Mouse (Mus musculus): ENCODE measurements around the gene Zfp839.

Zfp839 gene

DNA sequence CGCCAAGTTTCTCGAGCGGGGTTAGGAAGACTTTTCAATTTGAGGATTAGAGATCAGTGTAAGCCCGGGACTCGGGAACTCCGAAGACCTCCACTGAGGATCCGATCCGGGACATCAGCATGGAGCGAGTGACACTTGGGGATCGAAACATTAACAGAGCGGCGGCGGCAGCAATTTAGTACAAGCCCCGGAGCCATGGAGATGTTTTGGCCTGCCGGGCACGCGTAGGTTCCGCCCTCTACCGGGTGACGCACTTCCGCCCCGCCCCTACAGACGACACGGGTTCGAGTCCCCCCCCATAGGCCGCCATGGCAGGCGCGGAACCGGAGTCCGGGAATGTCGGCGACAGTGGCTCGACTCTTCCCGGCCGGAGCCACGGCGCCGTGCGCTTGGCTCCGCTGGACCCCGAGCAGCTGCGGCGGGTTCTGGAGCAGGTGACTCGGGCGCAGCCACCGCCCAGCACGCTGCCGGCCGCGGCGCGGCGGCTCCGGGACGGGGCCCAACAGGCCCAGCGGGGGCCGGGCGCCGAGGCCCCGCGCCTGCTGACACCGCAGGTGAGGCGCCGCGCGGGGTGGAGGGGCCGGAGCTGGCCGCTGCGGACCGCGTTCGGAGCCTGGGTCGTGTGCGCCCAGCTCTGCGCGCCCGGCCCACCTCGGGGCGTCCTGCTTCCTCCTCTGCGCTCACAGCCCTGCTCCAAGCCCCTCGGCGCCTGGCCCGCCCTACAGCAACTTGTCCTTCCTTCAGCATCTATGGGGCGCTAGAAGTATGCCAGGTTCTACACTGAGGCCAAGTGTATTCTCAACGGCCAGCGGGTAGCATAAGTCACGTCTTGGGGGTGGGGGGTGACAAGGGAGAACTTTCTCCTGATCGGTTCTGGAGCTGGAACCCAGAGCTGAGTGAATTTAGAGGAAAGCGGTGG is at the start of gene Zfp839:
Gene Zfp839, plus strand, starts transcription at position 244 of the 919 bp plus-strand sequence.
- DNase-seq (ENCODE audit: low read depth, low spot score) = peak; percentile 86

DNA sequence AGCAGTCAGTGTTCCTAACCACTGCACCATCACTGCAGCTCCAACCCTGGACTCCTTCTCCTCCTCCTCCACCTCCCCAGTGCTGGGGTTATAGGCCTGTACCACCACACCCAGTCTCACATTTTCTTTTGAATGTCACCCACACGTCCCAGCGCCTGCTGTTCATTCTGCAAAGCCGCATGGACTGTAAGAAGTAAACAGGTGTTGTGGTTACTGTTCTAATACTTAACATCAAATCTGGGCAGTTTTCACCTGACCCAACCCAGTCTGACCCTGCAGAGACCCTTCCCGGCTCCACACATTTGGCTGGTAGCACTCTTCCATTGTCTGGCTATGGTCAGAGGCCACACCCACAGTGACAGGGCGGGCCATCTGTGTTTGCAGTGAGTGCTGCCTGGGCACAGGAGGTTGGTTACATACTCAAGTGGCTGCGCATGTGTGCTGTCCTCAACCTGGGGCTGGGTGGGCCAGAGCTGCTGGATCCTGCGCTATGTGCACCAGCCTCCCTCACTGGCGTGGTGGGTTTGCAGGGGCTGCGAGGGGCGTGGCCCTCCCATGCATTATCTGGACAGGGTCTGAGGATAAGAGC is 48.1 kb upstream of the Zfp839 start:
- peak; percentile 63 for DNase-seq (ENCODE audit: low read depth, low spot score)

DNA sequence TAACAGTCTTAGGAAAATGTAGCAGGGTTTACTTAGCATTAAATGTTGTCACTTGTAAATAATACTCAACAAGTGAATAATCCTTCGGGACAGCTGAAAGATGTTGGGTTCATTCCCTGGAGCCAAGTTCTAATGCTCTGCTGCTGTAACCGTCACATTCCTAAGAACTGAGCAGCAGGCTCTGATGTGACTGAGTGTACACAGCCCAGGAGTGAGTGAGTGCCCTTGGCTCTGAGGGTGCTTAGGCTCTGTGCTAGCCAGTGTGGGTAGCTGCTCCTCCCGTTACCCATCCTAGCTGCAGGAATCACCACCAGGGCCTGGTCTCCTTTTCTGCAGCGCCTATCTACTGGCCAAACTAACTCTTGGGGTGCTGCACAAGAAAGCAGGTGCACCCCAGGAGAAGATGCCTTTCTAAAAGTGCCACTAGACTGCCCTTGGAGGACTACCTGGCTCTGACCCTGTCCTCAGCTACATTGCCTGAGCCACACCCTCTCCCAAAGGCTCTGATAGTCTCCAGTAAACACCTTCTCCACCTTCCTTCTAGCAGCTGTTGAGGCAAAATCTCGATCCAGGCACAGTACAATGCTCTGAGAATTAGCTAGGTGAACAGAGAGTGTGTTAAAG is 47.3 kb upstream of the Zfp839 start:
- no peak for DNase-seq (ENCODE audit: low read depth, low spot score)

GRCm38 (mm10) chr12:110804261-110804660 is 45.8 kb upstream of the Zfp839 start:
- peak; percentile 31 for DNase-seq (ENCODE audit: low read depth, low spot score)

DNA sequence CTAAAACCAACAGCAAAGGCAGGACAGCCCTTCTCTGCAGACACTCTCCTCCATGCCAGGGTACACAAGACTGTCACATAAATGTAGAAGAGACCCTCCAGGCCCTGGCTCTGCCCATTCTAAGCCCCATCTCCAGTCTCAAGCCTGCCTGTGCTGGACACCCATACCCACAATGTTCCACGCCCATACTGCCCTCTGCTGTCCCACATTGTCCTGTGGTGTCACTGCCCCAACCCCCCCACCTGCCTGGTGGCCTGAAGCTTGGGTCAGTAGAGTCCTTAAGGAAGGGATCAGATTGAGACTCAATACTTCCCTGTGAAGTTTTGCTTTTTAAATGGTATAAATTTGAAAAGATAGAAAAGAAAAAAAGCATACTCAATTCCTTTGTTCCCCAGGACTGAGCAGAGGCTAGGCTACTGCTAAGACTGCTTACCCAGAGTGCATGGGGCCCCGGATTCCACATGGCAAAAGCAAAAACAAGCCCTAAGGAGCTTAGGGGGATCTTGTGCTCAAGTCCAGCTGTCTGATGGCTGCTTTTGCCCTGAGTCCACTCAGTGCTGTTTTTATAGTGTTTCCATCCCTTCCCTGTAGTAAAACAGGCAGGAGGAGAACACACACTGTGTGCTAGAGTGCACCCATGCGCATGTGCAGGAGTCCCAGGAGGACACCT is 43.6 kb upstream of the Zfp839 start:
- no peak for DNase-seq (ENCODE audit: low read depth, low spot score)

DNA sequence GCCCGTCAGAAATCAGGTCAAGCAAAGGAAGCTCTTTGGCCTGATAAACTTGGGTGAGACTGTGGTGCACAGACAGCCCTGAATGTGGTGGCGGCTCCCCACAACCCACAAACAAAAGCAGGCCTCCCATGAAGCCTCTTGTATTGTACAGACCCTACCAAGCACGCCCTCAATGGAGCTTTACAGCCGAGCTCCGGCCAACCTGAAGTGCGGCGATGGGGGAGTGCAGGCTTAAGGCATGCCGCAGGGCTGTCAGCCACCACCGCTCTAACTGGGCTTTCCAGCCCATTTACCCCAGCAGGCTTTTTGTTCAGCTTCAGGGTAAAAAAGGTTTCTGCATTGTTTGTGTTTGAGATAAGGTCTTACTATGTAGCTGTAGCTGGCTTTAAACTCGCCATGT is 41.6 kb upstream of the Zfp839 start:
- no peak for DNase-seq (ENCODE audit: low read depth, low spot score)

- DNase-seq (ENCODE audit: low read depth, low spot score) = no peak
Observed at GRCm38 (mm10) chr12:110808848-110809247, 41.2 kb upstream of the Zfp839 start.

- no peak for DNase-seq (ENCODE audit: low read depth, low spot score)
Observed at GRCm38 (mm10) chr12:110813132-110813531, 36.9 kb upstream of the Zfp839 start.

- DNase-seq (ENCODE audit: low read depth, low spot score) = no peak
Observed at GRCm38 (mm10) chr12:110813624-110814023, 36.4 kb upstream of the Zfp839 start.

- DNase-seq (ENCODE audit: low read depth, low spot score) = no peak
Observed at GRCm38 (mm10) chr12:110814924-110815323, 35.1 kb upstream of the Zfp839 start.

- no peak for DNase-seq (ENCODE audit: low read depth, low spot score)
Observed at GRCm38 (mm10) chr12:110816833-110817232, 33.2 kb upstream of the Zfp839 start.

GRCm38 (mm10) chr12:110819367-110819766 is 30.7 kb upstream of the Zfp839 start:
- no peak for DNase-seq (ENCODE audit: low read depth, low spot score)

DNA sequence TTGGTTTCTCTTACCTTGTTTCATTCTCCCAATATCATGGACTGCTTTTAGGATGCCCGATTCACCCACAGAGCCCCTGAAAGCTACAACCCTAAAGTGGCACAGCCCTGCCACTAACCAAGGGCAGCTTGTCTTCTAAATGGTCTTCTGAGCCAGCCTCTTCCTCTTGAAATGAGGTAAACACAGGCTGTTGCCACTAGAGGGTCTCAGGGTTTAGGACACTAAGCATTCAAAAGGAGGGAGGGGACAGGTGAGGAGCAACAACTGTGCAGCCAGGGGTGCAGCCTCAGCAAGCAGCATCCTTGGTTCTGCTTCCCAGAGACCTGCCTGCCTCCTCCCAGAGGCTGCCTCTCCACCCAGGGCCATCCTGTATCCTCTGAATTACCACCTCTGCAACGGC is 28.3 kb upstream of the Zfp839 start:
- DNase-seq (ENCODE audit: low read depth, low spot score) = peak; percentile 59

GRCm38 (mm10) chr12:110822366-110822765 is 27.7 kb upstream of the Zfp839 start:
- no peak for DNase-seq (ENCODE audit: low read depth, low spot score)

GRCm38 (mm10) chr12:110828908-110829307 is 21.1 kb upstream of the Zfp839 start:
- no peak for DNase-seq (ENCODE audit: low read depth, low spot score)

DNA sequence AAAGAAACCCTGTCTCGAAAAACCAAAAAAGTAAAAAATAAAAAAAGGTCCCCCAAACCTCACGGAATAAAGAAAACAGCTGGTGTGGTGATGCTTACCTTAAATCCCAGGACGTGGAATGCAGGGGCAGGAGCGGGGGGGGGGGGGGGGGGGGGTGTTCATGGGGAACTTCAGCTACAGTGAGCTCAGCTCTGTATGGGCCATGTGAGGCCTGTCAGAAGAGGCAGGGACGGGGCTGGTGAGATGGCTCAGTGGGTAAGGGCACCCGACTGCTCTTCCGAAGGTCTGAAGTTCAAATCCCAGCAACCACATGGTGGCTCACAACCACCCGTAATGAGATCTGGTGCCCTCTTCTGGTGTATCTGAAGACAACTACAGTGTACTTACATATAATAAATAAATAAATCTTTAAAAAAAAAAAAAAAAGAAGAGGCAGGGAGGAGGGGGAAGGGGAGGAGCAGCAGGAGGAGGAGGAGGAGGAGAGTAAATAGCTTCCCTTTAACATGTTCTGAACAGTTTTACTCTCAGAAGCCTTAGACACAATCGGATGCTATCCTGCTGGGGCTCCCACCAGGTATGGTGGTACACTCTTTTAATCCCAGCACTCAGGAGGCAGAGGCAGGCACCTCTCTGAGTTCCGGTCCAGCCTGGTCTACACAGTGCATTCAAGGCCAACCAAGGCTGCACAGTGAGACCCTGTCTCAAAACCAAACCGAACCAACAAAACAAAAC is 19.6 kb upstream of the Zfp839 start:
- peak; percentile 65 for DNase-seq (ENCODE audit: low read depth, low spot score)

- no peak for DNase-seq (ENCODE audit: low read depth, low spot score)
Observed at GRCm38 (mm10) chr12:110835182-110835581, 14.9 kb upstream of the Zfp839 start.

DNA sequence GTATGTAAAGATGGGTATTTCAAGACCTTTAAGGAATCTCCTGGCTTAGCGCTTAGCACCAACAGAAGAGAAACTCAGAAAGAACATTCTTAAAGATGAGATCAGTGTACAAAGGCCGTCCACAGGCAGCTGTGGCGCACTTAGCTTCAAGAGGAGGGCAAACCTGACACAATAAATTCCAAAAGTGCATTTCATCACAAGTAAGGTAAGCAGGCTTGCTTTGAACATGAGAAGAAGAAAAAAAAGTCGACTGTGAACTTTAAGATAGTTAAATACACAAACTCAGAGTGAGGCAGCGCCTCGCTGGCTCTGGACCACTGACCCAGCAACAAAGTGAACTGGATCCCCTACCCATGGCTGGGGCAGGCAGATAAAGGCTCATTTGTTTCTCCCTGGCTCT is 13.3 kb upstream of the Zfp839 start:
- DNase-seq (ENCODE audit: low read depth, low spot score) = no peak

GRCm38 (mm10) chr12:110837192-110837841 is 12.7 kb upstream of the Zfp839 start:
- peak; percentile 96 for DNase-seq (ENCODE audit: low read depth, low spot score)

- DNase-seq (ENCODE audit: low read depth, low spot score) = peak; percentile 54
Observed at GRCm38 (mm10) chr12:110837850-110838249, 12.2 kb upstream of the Zfp839 start.
